Mouse (Mus musculus): ENCODE results near the gene Reg1.

DNA sequence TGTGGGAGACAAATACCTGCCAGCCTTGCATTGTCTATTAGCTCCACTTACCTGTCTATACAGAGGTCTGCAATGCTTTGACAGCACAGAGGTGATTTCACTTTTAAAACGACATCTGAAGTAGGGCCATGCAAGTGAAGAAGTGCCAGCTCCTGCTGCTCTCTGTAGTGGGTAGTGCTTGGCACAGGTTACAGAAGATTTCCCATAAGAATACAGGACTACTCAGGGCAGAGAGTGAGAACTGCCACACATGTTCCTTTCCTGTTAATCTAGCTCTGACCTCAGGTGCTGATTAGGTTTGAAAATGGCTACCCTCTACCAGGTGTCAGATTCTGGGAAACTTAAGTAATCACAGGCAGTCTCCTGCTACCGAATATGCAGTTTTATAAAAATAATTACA lies 43.7 kb upstream of the Reg1 start, which contains the start of gene Reg3d:
- no peak for TF ChIP-seq CTCF (IDR thresholded peaks at IDR 0.05; ENCODE audit: low read depth)
- TF ChIP-seq EP300 (optimal IDR thresholded peaks at IDR 0.05) = no peak
